Mouse (Mus musculus) adrenal gland, postnatal 4 days (tissue): ENCODE data around the gene Ifna7. TPM values are rescaled to one million over a fixed set of nuclear protein-coding genes. Genes with fewer than 3 reads are reported as not detected.

Source experiments
- DNase-seq, 2 experiments: peaks; one replicate each; pipeline ENCODE4 v3.0.0; 2021 to 2022; ENCODE audit warnings: low spot score in 2 of 2, mixed read lengths in 2 of 2
- total RNA-seq, 2 experiments: library from RNA; stranded (reverse); gene quantifications; 2 replicates each; pipeline ENCODE4 v1.2.3; 2021

The Ifna7 gene
- total RNA-seq, 2 experiments from 2014 or later = not detected

GRCm38 (mm10) chr4:88838828-88839227 lies 22.8 kb downstream of the Ifna7 start:
- no peak for DNase-seq

DNA sequence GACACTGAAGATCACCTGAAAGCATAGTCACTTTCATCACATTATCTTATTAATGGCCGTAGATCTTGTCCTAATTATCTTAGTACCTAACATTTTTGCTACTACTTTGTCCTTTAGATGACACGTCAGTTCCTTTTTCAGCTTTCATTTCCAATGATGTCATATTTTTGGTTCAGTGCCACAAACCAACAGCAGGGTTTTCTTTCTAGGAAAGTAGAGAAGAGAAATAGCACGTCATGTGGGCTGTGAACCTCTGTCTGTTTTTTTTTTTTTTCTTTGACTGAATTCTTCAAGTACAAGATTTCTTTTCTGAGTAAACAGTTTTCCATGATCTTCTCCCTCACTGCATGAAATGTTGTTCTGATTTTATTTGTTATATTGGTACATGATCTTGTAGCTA lies 24.0 kb downstream of the Ifna7 start:
- DNase-seq = no peak

DNA sequence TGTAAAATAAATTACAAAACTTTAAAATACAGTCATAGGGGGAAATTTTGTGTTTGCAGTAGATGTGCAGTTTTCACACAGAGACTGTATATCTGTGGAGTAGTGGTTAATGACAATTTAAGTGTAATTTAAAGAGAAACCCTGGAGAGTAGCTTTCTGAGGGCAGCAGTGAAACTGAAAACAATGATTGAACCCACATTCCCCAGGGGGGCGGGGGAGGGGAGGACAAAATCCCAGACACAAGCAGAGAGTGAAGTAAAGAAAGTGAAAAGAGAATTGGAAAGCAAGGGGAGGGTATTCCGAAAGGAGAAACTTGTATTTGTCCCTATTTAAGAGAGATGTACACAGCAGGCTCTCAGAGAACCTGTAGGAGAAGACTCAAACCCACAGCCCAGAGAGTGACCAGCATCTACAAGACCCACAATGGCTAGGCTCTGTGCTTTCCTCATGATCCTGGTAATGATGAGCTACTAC lies 25.4 kb downstream of the Ifna7 start, which contains the start of gene Ifna4:
Ifna4 (plus strand) TSS at position 424 of the 474 bp plus-strand sequence.
- no peak for DNase-seq

DNA sequence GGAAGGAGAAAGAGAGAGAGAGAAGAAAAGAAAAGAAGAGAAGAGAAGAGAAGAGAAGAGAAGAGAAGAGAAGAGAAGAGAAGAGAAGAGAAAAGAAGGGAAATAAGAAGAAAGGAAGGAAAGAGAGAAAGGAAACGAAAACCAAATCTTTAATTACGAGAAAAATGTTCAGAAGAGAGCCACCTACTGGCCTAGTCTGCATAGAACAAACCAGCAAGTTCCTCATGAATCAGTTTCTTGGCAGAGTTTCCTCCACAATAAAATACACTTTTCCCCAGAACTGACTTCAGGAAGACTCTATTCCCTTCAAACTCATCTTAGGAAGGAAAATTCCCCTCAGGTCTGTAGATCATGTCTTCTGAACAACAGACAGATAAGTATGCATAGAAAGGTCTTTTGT lies 29.3 kb downstream of the Ifna7 start:
- DNase-seq = no peak

DNA sequence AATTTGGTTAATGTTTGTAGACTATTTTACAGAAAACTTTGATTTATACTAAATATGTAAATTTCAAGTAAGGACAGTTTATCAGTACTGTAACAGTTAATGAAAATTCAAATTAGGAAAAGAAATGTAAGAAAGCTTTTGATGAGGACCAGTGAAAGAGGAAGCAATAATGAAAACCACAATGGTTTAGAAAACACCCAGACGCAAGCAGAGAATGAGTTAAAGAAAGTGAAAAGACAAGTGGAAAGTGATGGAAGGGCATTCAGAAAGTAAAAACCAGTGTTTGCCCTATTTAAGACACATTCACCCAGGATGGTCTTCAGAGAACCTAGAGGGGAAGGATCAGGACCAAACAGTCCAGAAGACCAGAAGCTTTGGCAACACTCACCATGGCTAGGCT lies 33.7 kb downstream of the Ifna7 start, which contains the start of gene Ifna1:
Ifna1 (plus strand) TSS at position 390 of the 400 bp plus-strand sequence.
- no peak for DNase-seq

DNA sequence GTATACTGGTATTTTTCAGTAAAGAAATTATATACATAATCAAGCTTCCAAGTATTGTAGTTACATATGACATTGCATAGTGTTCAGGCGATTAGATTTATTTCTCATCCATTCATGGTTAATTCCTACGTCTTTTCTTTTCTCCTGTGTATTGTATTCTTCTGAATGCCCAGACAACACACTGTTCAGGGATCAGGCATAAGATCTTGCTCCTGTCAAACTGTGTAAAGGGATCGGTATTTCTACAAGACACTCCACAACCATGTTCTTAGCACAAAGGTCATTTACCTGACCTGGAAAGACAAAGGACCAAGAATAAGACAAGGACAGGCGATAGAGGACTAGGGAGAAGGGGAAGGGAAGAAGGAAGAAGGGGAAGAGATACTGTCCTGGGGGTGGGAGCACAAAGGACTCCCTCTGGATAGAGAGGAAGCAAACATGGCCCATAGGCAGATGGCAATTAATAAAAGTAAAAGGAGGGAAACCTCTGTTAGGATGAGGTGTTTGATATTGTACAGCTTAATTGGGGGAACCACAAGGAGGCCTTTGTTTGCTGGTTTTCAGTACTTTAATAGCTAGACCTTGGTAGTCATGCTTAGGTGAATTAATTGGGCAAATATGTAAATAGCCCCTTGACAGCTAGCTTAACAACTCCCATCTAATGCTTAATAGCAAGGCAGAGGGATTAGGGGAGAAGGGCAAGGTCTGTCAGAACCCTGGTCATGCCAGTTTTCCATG lies 35.2 kb downstream of the Ifna7 start:
- DNase-seq = no peak

GRCm38 (mm10) chr4:88859214-88859613 lies 43.2 kb downstream of the Ifna7 start:
- no peak for DNase-seq

GRCm38 (mm10) chr4:88863309-88863708 lies 47.3 kb downstream of the Ifna7 start:
- no peak for DNase-seq

GRCm38 (mm10) chr4:88864599-88864998 lies 48.6 kb downstream of the Ifna7 start:
- no peak for DNase-seq

- DNase-seq = no peak
These were observed 49.1 kb downstream of the Ifna7 start for GRCm38 (mm10) chr4:88865011-88865569.

Other genes starting within 250 kb of the Ifna7 start
- not detected for gene Ifna14, start 244.4 kb upstream of the Ifna7 start, total RNA-seq
- not detected for gene Ifna9, start 223.8 kb upstream of the Ifna7 start, total RNA-seq
- gene Ifna12, start 212.9 kb upstream of the Ifna7 start, total RNA-seq = not detected
- not detected for gene C87499, start 181.8 kb upstream of the Ifna7 start, total RNA-seq
- gene Ifna13, start 171.8 kb upstream of the Ifna7 start, total RNA-seq = not detected
- not detected for gene Ifna16, start 139.3 kb upstream of the Ifna7 start, total RNA-seq
- not detected for gene Ifna2, start 132.3 kb upstream of the Ifna7 start, total RNA-seq
- not detected for gene Ifnab, start 124.9 kb upstream of the Ifna7 start, total RNA-seq
- gene Gm26566, start 94.4 kb upstream of the Ifna7 start, total RNA-seq = under 1 TPM; 0.31 to 0.48 TPM
- 10 to 100 TPM; 85.2 to 88.5 TPM for gene Klhl9, start 93.8 kb upstream of the Ifna7 start, total RNA-seq
- not detected for gene Gm13271, start 61.4 kb upstream of the Ifna7 start, total RNA-seq
- not detected for gene Gm13283, start 56.1 kb upstream of the Ifna7 start, total RNA-seq
- gene Gm13290, start 42.4 kb upstream of the Ifna7 start, total RNA-seq = not detected
- gene Gm13289, start 39.3 kb upstream of the Ifna7 start, total RNA-seq = not detected
- gene Gm13272, start 36.4 kb upstream of the Ifna7 start, total RNA-seq = not detected
- not detected for gene Ifnz, start 34.1 kb upstream of the Ifna7 start, total RNA-seq
- not detected for gene Gm13276, start 30.5 kb upstream of the Ifna7 start, total RNA-seq
- gene Gm13277, start 27.6 kb upstream of the Ifna7 start, total RNA-seq = not detected
- not detected for gene Gm13278, start 24.7 kb upstream of the Ifna7 start, total RNA-seq
- not detected for gene Gm13275, start 21.7 kb upstream of the Ifna7 start, total RNA-seq
- not detected for gene Gm13279, start 18.8 kb upstream of the Ifna7 start, total RNA-seq
- gene Gm13285, start 16.6 kb upstream of the Ifna7 start, total RNA-seq = under 1 TPM in 1 of 2 experiments, not detected in 1; 0.50 TPM
- not detected for gene Gm13287, start 13.0 kb upstream of the Ifna7 start, total RNA-seq
- gene Gm13288, start 10.7 kb upstream of the Ifna7 start, total RNA-seq = not detected
- not detected for gene Ifna11, start 3.7 kb downstream of the Ifna7 start, total RNA-seq
- gene Ifna6, start 11.2 kb downstream of the Ifna7 start, total RNA-seq = not detected
- gene Ifna5, start 19.3 kb downstream of the Ifna7 start, total RNA-seq = not detected
- gene Ifna4, start 25.6 kb downstream of the Ifna7 start, total RNA-seq = not detected
- gene Ifna1, start 33.9 kb downstream of the Ifna7 start, total RNA-seq = not detected
- not detected for gene Ifne, start 64.0 kb downstream of the Ifna7 start, total RNA-seq